Mouse (Mus musculus) embryonic facial prominence, embryonic 14.5 days (tissue): ENCODE data around the gene Tnni2. TPM values are rescaled to one million over a fixed set of nuclear protein-coding genes. Genes with fewer than 3 reads are reported as not detected.

Source experiments
- ATAC-seq: fragments of 200-750 bp; cut with Nextera tagmentation; 2 replicates; pipeline ENCODE4 v1.8.0; 2017; ENCODE audit warnings: low read depth, moderate number of reproducible peaks, moderate TSS enrichment
- DNase-seq: peaks from one replicate; pipeline ENCODE4 v3.0.0-alpha.2; 2015; ENCODE audit warnings: low spot score
- H3K27ac ChIP-seq: fragments of 300-500 bp; sonication (generic); replicated peaks from 2 replicates; pipeline ENCODE4 v1.5.1; 2014; ENCODE audit warnings: low read depth, mild to moderate bottlenecking, low read length, moderate library complexity
- H3K27me3 ChIP-seq: fragments of 300-500 bp; sonication (generic); replicated peaks from 2 replicates; pipeline ENCODE4 v1.6.1; 2014; ENCODE audit warnings: low read length; ENCODE audit not compliant: control insufficient read depth, insufficient read depth
- H3K36me3 ChIP-seq: fragments of 300-500 bp; sonication (generic); 2 replicates; pipeline ENCODE4 v1.6.1; 2014; ENCODE audit warnings: low read length, mixed read lengths; ENCODE audit not compliant: control insufficient read depth, insufficient read depth
- H3K4me1 ChIP-seq: fragments of 300-500 bp; sonication (generic); 2 replicates; pipeline ENCODE4 v1.6.1; 2014; ENCODE audit warnings: antibody characterized with exemption, low read length; ENCODE audit not compliant: control insufficient read depth, insufficient read depth
- H3K4me2 ChIP-seq: fragments of 300-500 bp; sonication (generic); 2 replicates; pipeline ENCODE4 v1.6.1; 2014; ENCODE audit warnings: low read depth, mild to moderate bottlenecking, low read length, moderate library complexity, mixed read lengths
- H3K4me3 ChIP-seq: fragments of 300-500 bp; sonication (generic); 2 replicates; pipeline ENCODE4 v1.5.1; 2014; ENCODE audit warnings: low read depth, mild to moderate bottlenecking, low read length
- H3K9ac ChIP-seq: fragments of 300-500 bp; sonication (generic); 2 replicates; pipeline ENCODE4 v1.6.1; 2014; ENCODE audit warnings: low read depth, mild to moderate bottlenecking, low read length, moderate library complexity, mixed read lengths
- H3K9me3 ChIP-seq: fragments of 300-500 bp; sonication (generic); 2 replicates; pipeline ENCODE4 v1.6.1; 2016; ENCODE audit warnings: low read length; ENCODE audit not compliant: control insufficient read depth
- WGBS: fragments of 180-500 bp; shearing (Covaris S2); extraction: QIAGEN DNeasy Blood & Tissue Kit; methylation state at CpG from one replicate; pipeline ENCODE4 v1.1.7; 2014; 5-methylcytosine and 5-hydroxymethylcytosine counted together
- polyA plus RNA-seq: library from polyadenylated mRNA; unstranded; fragments of >200 nt; fragmentation: Nextera tagmentation; extraction: Ambion mirVana; gene quantifications from 2 replicates; pipeline ENCODE4 v1.2.1, GENCODE M21; 2014

The Tnni2 gene
- polyA plus RNA-seq, 1 experiment from 2014 or later = 564 TPM

DNA sequence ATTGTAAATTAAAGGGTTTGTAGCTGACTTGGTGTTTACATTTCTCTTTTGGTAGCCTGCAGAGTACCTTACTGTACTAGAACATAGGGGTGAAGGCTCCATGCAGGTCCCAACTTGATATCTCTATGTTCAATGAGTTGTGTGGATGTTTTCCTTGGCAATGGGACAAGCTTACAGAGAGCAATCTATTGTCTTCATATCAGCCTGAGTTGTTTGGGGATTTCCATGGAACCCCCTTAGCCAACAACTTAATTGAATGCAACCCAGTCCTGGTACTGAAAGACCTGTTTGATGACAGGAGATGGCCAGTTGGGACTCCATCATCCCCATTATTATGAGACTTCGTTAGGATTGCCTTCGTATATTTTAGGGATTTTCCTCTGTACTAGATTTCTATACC, 23.6 kb upstream of the Tnni2 start:
- H3K9me3 ChIP-seq = no peaks in the 10 kb centered on the region
- ATAC-seq (no peak), DNase-seq (peak; percentile 46)
- no peak overlapping the region for H3K4me3 ChIP-seq
- no peaks in the 10 kb centered on the region for H3K27me3 ChIP-seq
- no peak overlapping the region for H3K27ac ChIP-seq
- H3K36me3 ChIP-seq = no peaks in the 10 kb centered on the region
- H3K4me2 ChIP-seq = no peak overlapping the region
- no peaks in the 10 kb centered on the region for H3K4me1 ChIP-seq
- 90% methylated on average over 2 of the region's 2 CpGs for WGBS
- H3K9ac ChIP-seq = no peak overlapping the region

DNA sequence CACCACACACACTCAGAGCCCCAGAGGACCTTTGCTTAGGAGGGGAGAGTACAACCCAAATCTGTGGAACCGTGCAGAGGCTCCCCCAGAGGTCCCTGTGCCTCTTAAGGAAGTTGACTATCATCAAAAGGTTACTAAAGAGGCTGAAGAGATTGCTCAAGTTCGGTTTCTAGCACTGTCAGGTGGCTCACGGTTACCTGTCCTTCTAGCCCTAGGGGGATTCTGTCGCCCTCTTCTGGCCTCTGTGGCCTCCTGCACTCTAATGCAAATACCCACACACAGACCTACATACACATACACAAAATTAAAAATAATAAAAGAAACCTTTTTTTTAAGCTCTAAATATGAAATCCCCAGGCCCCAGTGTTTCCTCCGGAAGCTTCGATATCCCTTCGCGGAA, 22.9 kb upstream of the Tnni2 start:
- 87% methylated on average over 8 of the region's 8 CpGs for WGBS
- DNase-seq (no peak), ATAC-seq (no peak)
- Histone ChIP-seq H3K36me3 (no peaks in the 10 kb centered on the region), H3K9me3 (no peaks in the 10 kb centered on the region), H3K4me3 (no peak overlapping the region), H3K27me3 (no peaks in the 10 kb centered on the region), H3K4me2 (no peak overlapping the region), H3K27ac (no peak overlapping the region), H3K9ac (no peak overlapping the region), H3K4me1 (no peaks in the 10 kb centered on the region)

DNA sequence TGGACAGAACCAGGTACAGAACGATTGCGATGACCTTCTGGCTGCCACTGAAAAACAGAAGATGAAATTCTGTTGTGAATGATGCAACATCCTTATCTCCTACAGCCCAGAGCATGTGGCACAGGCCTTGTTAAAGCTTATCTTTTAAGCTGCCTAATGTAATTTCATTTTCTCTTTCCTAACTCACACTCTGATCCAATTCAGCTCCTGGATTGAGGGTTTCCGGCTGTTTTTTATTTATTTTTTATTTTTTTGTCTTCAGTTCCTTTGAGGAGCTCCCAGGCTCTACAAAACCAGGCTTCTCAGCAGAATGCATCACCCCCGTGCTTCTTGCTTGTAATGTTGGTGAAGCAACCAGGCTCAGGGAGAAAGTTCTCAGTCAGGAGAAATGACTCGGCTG, 21.7 kb upstream of the Tnni2 start:
- no peaks in the 10 kb centered on the region for H3K27me3 ChIP-seq
- no peaks in the 10 kb centered on the region for H3K36me3 ChIP-seq
- no peaks in the 10 kb centered on the region for H3K9me3 ChIP-seq
- WGBS = 78% methylated on average over 5 of the region's 5 CpGs
- H3K4me2 ChIP-seq = no peak overlapping the region
- DNase-seq (no peak), ATAC-seq (no peak)
- no peaks in the 10 kb centered on the region for H3K4me1 ChIP-seq
- H3K4me3 ChIP-seq = no peak overlapping the region
- no peak overlapping the region for H3K9ac ChIP-seq
- no peak overlapping the region for H3K27ac ChIP-seq

DNA sequence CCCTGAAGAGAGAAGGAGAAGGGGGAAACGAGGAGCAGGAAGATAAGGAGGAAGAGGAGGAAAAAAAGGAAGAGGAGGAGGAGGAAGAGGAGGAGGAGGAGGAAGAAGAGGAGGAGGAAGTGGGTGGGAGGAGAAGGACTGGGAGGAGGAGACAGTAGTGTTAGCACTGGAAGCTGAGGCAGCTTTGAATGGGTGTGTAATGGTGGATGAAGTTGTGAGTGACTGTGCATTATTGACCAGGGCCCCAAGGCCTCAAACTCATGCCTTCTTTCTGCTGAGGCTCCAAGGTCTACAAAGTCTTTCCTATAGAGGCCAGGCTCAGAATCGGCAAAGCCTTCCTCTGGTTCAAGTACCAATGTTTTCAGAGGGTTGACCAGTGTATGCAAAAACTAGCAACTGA, 19.8 kb upstream of the Tnni2 start:
- WGBS = 75% methylated on average over 2 of the region's 2 CpGs
- Histone ChIP-seq H3K4me2 (no peak overlapping the region), H3K27ac (no peak overlapping the region), H3K4me3 (no peak overlapping the region), H3K36me3 (no peaks in the 10 kb centered on the region), H3K9me3 (no peaks in the 10 kb centered on the region), H3K4me1 (no peaks in the 10 kb centered on the region), H3K9ac (no peak overlapping the region), H3K27me3 (no peaks in the 10 kb centered on the region)
- DNase-seq (no peak), ATAC-seq (no peak)

DNA sequence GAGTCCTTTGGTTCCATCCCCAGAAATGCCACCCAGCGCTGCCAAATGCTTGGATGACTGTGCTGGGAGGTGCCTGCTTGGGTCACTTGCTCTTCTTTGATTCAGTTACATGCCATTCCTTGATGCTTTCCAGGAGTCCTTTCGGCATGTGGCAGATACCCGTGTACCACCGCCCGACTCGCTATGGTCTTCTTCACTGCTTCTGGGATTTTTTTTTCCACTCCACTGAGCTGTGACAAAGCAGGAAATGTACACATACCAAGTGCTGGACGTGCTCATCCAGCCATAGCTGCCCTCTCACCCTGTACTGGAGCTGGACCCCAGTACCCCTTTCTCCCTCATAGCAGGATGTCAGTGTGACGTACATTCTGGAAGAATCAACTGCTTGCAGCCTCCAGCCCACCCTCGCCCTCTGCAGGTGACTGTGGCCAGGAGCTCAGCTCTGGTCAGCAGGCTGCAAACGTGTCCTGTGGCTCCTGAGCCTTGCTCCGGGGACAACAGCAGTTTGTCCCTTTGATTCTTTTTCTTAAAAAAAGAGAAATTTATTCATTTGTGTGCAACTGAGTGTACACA, 15.9 kb upstream of the Tnni2 start:
- no peak overlapping the region for H3K27ac ChIP-seq
- DNase-seq (no peak), ATAC-seq (no peak)
- H3K36me3 ChIP-seq = no peaks in the 10 kb centered on the region
- H3K27me3 ChIP-seq = no peaks in the 10 kb centered on the region
- H3K9me3 ChIP-seq = no peaks in the 10 kb centered on the region
- H3K4me2 ChIP-seq = no peak overlapping the region
- WGBS = 61% methylated on average over 11 of the region's 11 CpGs
- H3K9ac ChIP-seq = no peak overlapping the region
- no peak overlapping the region for H3K4me3 ChIP-seq
- peaks cover 21% of the 10 kb centered on the region for H3K4me1 ChIP-seq

DNA sequence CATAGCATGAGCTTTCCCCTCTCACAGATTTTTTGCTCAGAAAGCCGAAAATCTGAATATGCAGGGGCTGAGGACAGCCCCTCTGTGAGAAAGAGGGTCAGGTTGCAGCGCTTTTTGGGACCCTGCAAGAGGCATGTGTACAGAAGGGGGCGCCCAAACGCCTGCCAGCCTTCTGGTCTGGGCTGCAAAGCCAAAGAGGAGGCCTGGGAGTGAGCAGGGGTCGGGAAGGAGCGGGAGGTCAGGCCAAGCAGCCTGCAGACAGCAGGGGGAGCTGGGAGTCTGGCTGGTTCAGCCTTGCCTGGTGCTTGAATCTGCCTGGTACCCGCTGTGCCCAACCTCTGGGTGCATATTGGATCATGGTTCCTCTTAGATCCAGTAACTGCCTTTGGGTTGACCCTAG, 13.4 kb upstream of the Tnni2 start:
- H3K4me1 ChIP-seq = peaks cover 28% of the 10 kb centered on the region
- H3K36me3 ChIP-seq = no peaks in the 10 kb centered on the region
- no peaks in the 10 kb centered on the region for H3K9me3 ChIP-seq
- ATAC-seq (peak; percentile 38; the same call in 1 of the 2 replicates), DNase-seq (peak; percentile 75)
- H3K9ac ChIP-seq = no peak overlapping the region
- WGBS = 10% methylated on average over 5 of the region's 7 CpGs
- H3K4me3 ChIP-seq = no peak overlapping the region
- H3K4me2 ChIP-seq = no peak overlapping the region
- H3K27me3 ChIP-seq = no peaks in the 10 kb centered on the region
- 0 out of 2 replicates have a peak overlapping the region, but pooled peaks have one; percentile 29 for H3K27ac ChIP-seq

DNA sequence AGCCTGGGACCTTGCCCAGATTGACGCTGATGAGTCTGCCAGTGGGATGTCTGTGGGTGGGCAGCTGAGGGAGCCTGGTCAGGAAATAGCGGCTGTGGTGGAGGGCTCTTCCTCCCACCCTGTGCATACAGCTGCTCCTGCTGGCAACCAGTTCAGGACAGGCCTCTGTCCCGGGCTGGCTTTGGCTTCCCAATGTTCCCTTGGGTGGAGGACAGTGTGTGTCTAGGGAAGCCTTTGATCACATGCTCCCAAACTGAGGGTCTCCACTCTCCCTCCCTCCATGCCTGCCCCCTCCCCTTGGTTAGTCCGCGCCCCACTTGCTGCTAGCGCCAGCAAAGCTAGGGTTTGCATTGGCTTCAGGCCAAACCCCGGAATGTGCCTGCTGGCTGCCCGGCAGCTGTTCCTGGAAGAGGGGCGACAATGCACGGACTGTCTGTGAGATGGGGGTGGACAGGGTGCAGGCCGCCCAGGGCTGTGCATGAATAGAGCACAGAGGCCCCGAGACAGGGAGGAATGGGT, 11.4 kb upstream of the Tnni2 start:
- no peak overlapping the region for H3K4me3 ChIP-seq
- no peak overlapping the region; the same call in 1 of the 2 replicates for H3K9ac ChIP-seq
- DNase-seq = peak; percentile 93
- H3K4me2 ChIP-seq = peak overlapping the region; percentile 13; the same call in 1 of the 2 replicates
- peak overlapping the region; percentile 78 for H3K27ac ChIP-seq
- 17% methylated on average over 12 of the region's 12 CpGs for WGBS
- no peaks in the 10 kb centered on the region for H3K9me3 ChIP-seq
- peaks cover 41% of the 10 kb centered on the region for H3K4me1 ChIP-seq
- ATAC-seq = peak; percentile 86
- H3K27me3 ChIP-seq = no peaks in the 10 kb centered on the region
- H3K36me3 ChIP-seq = no peaks in the 10 kb centered on the region

DNA sequence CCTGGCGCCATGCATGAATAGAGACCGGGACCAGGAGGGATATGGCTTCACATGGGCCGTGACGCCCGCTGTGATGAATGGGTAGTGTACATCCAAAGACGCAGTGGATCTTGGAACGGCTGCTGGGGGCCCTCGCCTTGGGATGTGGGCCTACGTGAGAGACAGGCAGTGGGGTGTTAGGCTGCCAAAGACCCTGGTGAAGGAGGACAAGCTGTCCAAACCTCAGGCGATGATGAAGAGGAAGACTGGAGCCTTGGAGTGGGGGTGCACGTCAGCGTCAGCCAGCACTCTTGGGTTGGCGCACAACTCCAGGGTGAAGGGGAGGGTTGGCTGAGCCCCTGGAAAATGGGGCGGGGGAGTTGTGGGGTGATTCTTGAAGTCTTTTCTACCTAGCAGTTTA, 10.5 kb upstream of the Tnni2 start:
- H3K27ac ChIP-seq = peak overlapping the region; percentile 78
- H3K4me1 ChIP-seq = peaks cover 41% of the 10 kb centered on the region
- no peak overlapping the region for H3K4me3 ChIP-seq
- no peak for ATAC-seq
- DNase-seq = peak; percentile 39
- WGBS = 84% methylated on average over 14 of the region's 14 CpGs
- no peaks in the 10 kb centered on the region for H3K36me3 ChIP-seq
- no peak overlapping the region for H3K4me2 ChIP-seq
- H3K9me3 ChIP-seq = no peaks in the 10 kb centered on the region
- no peaks in the 10 kb centered on the region for H3K27me3 ChIP-seq
- H3K9ac ChIP-seq = no peak overlapping the region

DNA sequence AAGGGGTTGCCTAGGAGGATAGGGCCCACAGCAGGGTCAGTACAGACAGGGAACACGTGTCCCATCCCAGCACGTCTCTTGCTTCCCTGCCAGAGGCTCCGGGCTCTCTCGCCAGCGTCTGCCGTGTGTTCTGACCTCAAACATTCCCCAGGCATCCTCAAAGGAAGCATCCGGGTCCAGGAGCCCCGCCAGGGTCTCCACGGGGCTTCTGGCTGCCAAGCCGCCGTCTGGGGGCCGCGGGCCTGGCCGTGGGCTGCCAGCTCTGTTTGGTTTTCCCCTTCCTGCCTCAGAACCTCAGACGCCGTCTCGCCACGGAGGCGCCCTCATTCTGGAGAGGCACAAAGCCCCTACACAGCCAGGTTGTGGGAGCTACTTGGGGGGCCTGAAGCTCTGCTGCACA, 8.0 kb upstream of the Tnni2 start:
- H3K36me3 ChIP-seq = no peaks in the 10 kb centered on the region
- peak; percentile 63 for DNase-seq
- H3K9me3 ChIP-seq = no peaks in the 10 kb centered on the region
- WGBS = 18% methylated on average over 7 of the region's 19 CpGs
- peak overlapping the region; percentile 79 for H3K27ac ChIP-seq
- no peak overlapping the region; the same call in none of the 2 replicates for H3K9ac ChIP-seq
- no peak for ATAC-seq
- peaks cover 36% of the 10 kb centered on the region for H3K4me1 ChIP-seq
- H3K27me3 ChIP-seq = no peaks in the 10 kb centered on the region
- H3K4me2 ChIP-seq = no peak overlapping the region
- H3K4me3 ChIP-seq = no peak overlapping the region
